Mouse (Mus musculus): ENCODE results near the gene Slc16a13.

DNA sequence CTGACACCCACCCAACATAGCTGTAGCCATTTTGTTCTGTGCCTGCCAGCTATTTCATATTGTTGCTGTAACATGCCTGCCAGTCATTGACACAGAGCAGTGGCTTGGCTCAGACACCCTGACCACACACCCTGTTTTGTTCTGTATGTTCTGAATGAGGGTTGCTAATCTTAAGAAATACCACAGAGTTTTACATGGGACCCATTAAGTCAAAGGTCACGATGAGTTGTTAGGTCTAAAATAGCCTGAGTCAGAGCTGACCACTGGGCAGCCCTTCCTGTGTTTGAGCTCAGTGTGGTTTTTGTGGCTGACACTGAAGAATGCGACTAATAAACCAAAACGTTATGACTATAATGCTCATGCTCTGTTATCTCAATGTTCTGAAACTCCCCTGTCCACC lies 22.5 kb downstream of the Slc16a13 start:
- no peak for TF ChIP-seq CTCF (IDR thresholded peaks at IDR 0.05; ENCODE audit: low read depth, low read length)
- TF ChIP-seq POLR2AphosphoS5 (IDR thresholded peaks at IDR 0.05; ENCODE audit: insufficient replicate concordance, low read depth, low read length): no peak
- no peak for TF ChIP-seq GATA2 (IDR thresholded peaks at IDR 0.05; ENCODE audit: borderline replicate concordance, low read depth, low read length)
- TF ChIP-seq GATA1 (IDR thresholded peaks at IDR 0.05; ENCODE audit: borderline replicate concordance, low read length): no peak
- no peak for TF ChIP-seq TAL1 (conservative IDR thresholded peaks at IDR 0.05; ENCODE audit: low read depth, low read length)
